Mouse (Mus musculus): ENCODE results near the gene Kctd11. TPM values are rescaled to one million over a fixed set of nuclear protein-coding genes. Genes with fewer than 3 reads are reported as not detected.

Gene Kctd11
- total and polyA plus RNA-seq, 3 experiments: 2.3 to 2.9 (median 2.6) TPM

DNA sequence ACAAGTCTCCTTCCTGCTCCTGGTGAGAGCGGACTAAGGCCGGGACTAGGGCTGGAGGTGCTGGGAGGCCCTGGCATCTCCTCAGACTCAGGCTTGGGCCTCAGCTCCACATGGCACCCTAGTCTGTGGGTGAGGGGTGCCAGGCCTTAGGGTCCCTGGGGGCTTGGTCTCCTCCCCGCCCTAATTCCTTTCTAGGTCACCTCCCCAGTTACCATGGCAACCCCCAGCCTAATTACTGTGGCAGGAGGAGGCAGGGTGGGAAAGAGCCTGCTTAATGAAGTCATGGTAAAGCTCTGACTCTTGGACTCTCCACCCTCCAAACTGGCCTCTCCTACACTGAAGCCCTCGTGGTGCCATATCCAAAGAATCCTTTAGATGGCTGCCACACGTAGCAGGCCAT lies 52.4 kb downstream of the Kctd11 start:
- Histone ChIP-seq H3K4me3 (no peak overlapping the region), H3K27ac (no peak overlapping the region), H3K4me1 (ENCODE audit: control insufficient read depth, insufficient read depth, low read length) (no peaks in the 10 kb centered on the region), H3K36me3 (ENCODE audit: control insufficient read depth, insufficient read depth, low read length) (no peaks in the 10 kb centered on the region), H3K9ac (ENCODE audit: low read depth, low read length) (no peak overlapping the region), H3K27me3 (ENCODE audit: control insufficient read depth, insufficient read depth, low read length) (no peaks in the 10 kb centered on the region; the same call in 1 of the 2 replicates), H3K79me2 (replicated peaks; ENCODE audit: control insufficient read depth, insufficient read depth, low read length) (no peaks in the 10 kb centered on the region)
- DNase-seq: no peak
- no peak for TF ChIP-seq CTCF (IDR thresholded peaks at IDR 0.05)
- TF ChIP-seq EP300 (IDR thresholded peaks at IDR 0.05; ENCODE audit: insufficient read depth, low read depth, low read length): no peak
- TF ChIP-seq POLR2A (IDR thresholded peaks at IDR 0.05; ENCODE audit: insufficient read depth, low read depth, low read length): no peak
- intact Hi-C loops (cut with DNase I): no loop called here
- WGBS: 91% methylated on average over 5 of the region's 5 CpGs

Small RNA genes within 50 kb of the gene (microRNA-seq; reads per million reads assigned to microRNA genes)
- gene Mir6924: 0 to 0.56 reads per million in 2 experiments

Other genes starting within 250 kb of the Kctd11 start
Only the 30 nearest of the 41 such genes appear.
- 10 to 100 TPM; 25.3 to 30.4 TPM for gene Polr2a, start 122.8 kb downstream of the Kctd11 start, total RNA-seq (2021)
- 15.6 and 20.2 TPM in 2 replicates for gene Polr2a, start 122.8 kb downstream of the Kctd11 start, polyA plus RNA-seq (2012; rRNA removed)
- gene Slc35g3, start 119.4 kb downstream of the Kctd11 start, total RNA-seq (2021): not detected
- gene Slc35g3, start 119.4 kb downstream of the Kctd11 start, polyA plus RNA-seq (2012; rRNA removed): 0.35 TPM in 1 of 2 replicates, not detected in the other
- 10 to 100 TPM; 42.9 to 47.9 TPM for gene Zbtb4, start 115.5 kb downstream of the Kctd11 start, total RNA-seq (2021)
- 19.8 and 25.4 TPM in 2 replicates for gene Zbtb4, start 115.5 kb downstream of the Kctd11 start, polyA plus RNA-seq (2012; rRNA removed)
- 1 to 10 TPM; 4.1 TPM for gene Chrnb1, start 85.5 kb downstream of the Kctd11 start, total RNA-seq (2021)
- 10.3 and 16.4 TPM in 2 replicates for gene Chrnb1, start 85.5 kb downstream of the Kctd11 start, polyA plus RNA-seq (2012; rRNA removed)
- gene Fgf11, start 79.5 kb downstream of the Kctd11 start, total RNA-seq (2021): 1 to 10 TPM; 1.9 to 2.5 TPM
- 3.3 and 4.3 TPM in 2 replicates for gene Fgf11, start 79.5 kb downstream of the Kctd11 start, polyA plus RNA-seq (2012; rRNA removed)
- under 1 TPM; 0.25 to 0.29 TPM for gene Tmem102, start 75.8 kb downstream of the Kctd11 start, total RNA-seq (2021)
- gene Tmem102, start 75.8 kb downstream of the Kctd11 start, polyA plus RNA-seq (2012; rRNA removed): 0.44 and 0.47 TPM in 2 replicates
- not detected for gene Gm39566, start 66.1 kb downstream of the Kctd11 start, total RNA-seq (2021)
- 0.02 and 0.09 TPM in 2 replicates for gene Gm39566, start 66.1 kb downstream of the Kctd11 start, polyA plus RNA-seq (2012; rRNA removed)
- gene Spem2, start 62.9 kb downstream of the Kctd11 start, total RNA-seq (2021): not detected
- gene Spem2, start 62.9 kb downstream of the Kctd11 start, polyA plus RNA-seq (2012; rRNA removed): 0.15 and 0.20 TPM in 2 replicates
- not detected for gene Spem1, start 59.2 kb downstream of the Kctd11 start, total RNA-seq (2021)
- 0.23 and 0.32 TPM in 2 replicates for gene Spem1, start 59.2 kb downstream of the Kctd11 start, polyA plus RNA-seq (2012; rRNA removed)
- 1 to 10 TPM; 3.4 to 5.0 TPM for gene Nlgn2, start 43.6 kb downstream of the Kctd11 start, total RNA-seq (2021)
- 6.0 and 6.7 TPM in 2 replicates for gene Nlgn2, start 43.6 kb downstream of the Kctd11 start, polyA plus RNA-seq (2012; rRNA removed)
- 100 to 1,000 TPM; 214 to 254 TPM for gene Tmem256, start 42.9 kb downstream of the Kctd11 start, total RNA-seq (2021)
- 308 and 350 TPM in 2 replicates for gene Tmem256, start 42.9 kb downstream of the Kctd11 start, polyA plus RNA-seq (2012; rRNA removed)
- gene Plscr3, start 35.0 kb downstream of the Kctd11 start, total RNA-seq (2021): 10 to 100 TPM; 21.2 to 22.4 TPM
- 45.3 and 48.3 TPM in 2 replicates for gene Plscr3, start 35.0 kb downstream of the Kctd11 start, polyA plus RNA-seq (2012; rRNA removed)
- not detected for gene Tnk1, start 22.7 kb downstream of the Kctd11 start, total RNA-seq (2021)
- gene Tnk1, start 22.7 kb downstream of the Kctd11 start, polyA plus RNA-seq (2012; rRNA removed): 0.20 and 0.68 TPM in 2 replicates
- not detected for gene Tmem95, start 3.4 kb downstream of the Kctd11 start, total RNA-seq (2021)
- gene Tmem95, start 3.4 kb downstream of the Kctd11 start, polyA plus RNA-seq (2012; rRNA removed): not detected in 2 replicates
- gene Acap1, start 14.1 kb upstream of the Kctd11 start, total RNA-seq (2021): 1 to 10 TPM in 1 of 2 experiments, under 1 TPM in 1; 0.65 to 1.1 TPM
- 1.7 and 3.3 TPM in 2 replicates for gene Acap1, start 14.1 kb upstream of the Kctd11 start, polyA plus RNA-seq (2012; rRNA removed)
- under 1 TPM; 0.23 to 0.34 TPM for gene 2810408A11Rik, start 19.6 kb upstream of the Kctd11 start, total RNA-seq (2021)
- gene 2810408A11Rik, start 19.6 kb upstream of the Kctd11 start, polyA plus RNA-seq (2012; rRNA removed): 0.15 and 0.41 TPM in 2 replicates
- gene Neurl4, start 19.7 kb upstream of the Kctd11 start, total RNA-seq (2021): 10 to 100 TPM; 42.6 to 47.1 TPM
- 31.5 and 54.1 TPM in 2 replicates for gene Neurl4, start 19.7 kb upstream of the Kctd11 start, polyA plus RNA-seq (2012; rRNA removed)
- gene Gps2, start 32.5 kb upstream of the Kctd11 start, total RNA-seq (2021): 10 to 100 TPM; 27.2 to 28.4 TPM
- gene Gps2, start 32.5 kb upstream of the Kctd11 start, polyA plus RNA-seq (2012; rRNA removed): 53.9 and 63.9 TPM in 2 replicates
- gene Eif5a, start 40.6 kb upstream of the Kctd11 start, total RNA-seq (2021): 100 to 1,000 TPM; 397 to 444 TPM
- 360 and 540 TPM in 2 replicates for gene Eif5a, start 40.6 kb upstream of the Kctd11 start, polyA plus RNA-seq (2012; rRNA removed)
- 10 to 100 TPM; 16.7 to 22.6 TPM for gene Ybx2, start 54.4 kb upstream of the Kctd11 start, total RNA-seq (2021)
- 64.2 and 66.2 TPM in 2 replicates for gene Ybx2, start 54.4 kb upstream of the Kctd11 start, polyA plus RNA-seq (2012; rRNA removed)
- gene Slc2a4, start 66.8 kb upstream of the Kctd11 start, total RNA-seq (2021): 100 to 1,000 TPM; 363 to 456 TPM
- 516 and 737 TPM in 2 replicates for gene Slc2a4, start 66.8 kb upstream of the Kctd11 start, polyA plus RNA-seq (2012; rRNA removed)
- gene Cldn7, start 83.4 kb upstream of the Kctd11 start, total RNA-seq (2021): not detected
- gene Cldn7, start 83.4 kb upstream of the Kctd11 start, polyA plus RNA-seq (2012; rRNA removed): 0.50 and 3.5 TPM in 2 replicates
- gene Ctdnep1, start 99.8 kb upstream of the Kctd11 start, total RNA-seq (2021): 100 to 1,000 TPM; 143 to 144 TPM
- 138 and 190 TPM in 2 replicates for gene Ctdnep1, start 99.8 kb upstream of the Kctd11 start, polyA plus RNA-seq (2012; rRNA removed)
- gene Elp5, start 101.1 kb upstream of the Kctd11 start, total RNA-seq (2021): 10 to 100 TPM; 39.0 to 42.2 TPM
- gene Elp5, start 101.1 kb upstream of the Kctd11 start, polyA plus RNA-seq (2012; rRNA removed): 61.6 and 78.5 TPM in 2 replicates
- 100 to 1,000 TPM; 284 to 340 TPM for gene Gabarap, start 109.7 kb upstream of the Kctd11 start, total RNA-seq (2021)
- 469 and 750 TPM in 2 replicates for gene Gabarap, start 109.7 kb upstream of the Kctd11 start, polyA plus RNA-seq (2012; rRNA removed)
- 10 to 100 TPM; 18.1 to 22.8 TPM for gene Phf23, start 114.4 kb upstream of the Kctd11 start, total RNA-seq (2021)
- 11.5 and 17.6 TPM in 2 replicates for gene Phf23, start 114.4 kb upstream of the Kctd11 start, polyA plus RNA-seq (2012; rRNA removed)
- gene Dvl2, start 119.2 kb upstream of the Kctd11 start, total RNA-seq (2021): 1 to 10 TPM; 4.1 to 4.9 TPM
- 6.1 and 7.4 TPM in 2 replicates for gene Dvl2, start 119.2 kb upstream of the Kctd11 start, polyA plus RNA-seq (2012; rRNA removed)
- 1,000 to 10,000 TPM; 1,139 to 1,355 TPM for gene Acadvl, start 134.0 kb upstream of the Kctd11 start, total RNA-seq (2021)
- 701 and 889 TPM in 2 replicates for gene Acadvl, start 134.0 kb upstream of the Kctd11 start, polyA plus RNA-seq (2012; rRNA removed)
- gene Dlg4, start 135.5 kb upstream of the Kctd11 start, total RNA-seq (2021): 1 to 10 TPM; 5.2 to 5.7 TPM
- 6.9 and 9.8 TPM in 2 replicates for gene Dlg4, start 135.5 kb upstream of the Kctd11 start, polyA plus RNA-seq (2012; rRNA removed)
- not detected for gene Asgr1, start 172.7 kb upstream of the Kctd11 start, total RNA-seq (2021)
- gene Asgr1, start 172.7 kb upstream of the Kctd11 start, polyA plus RNA-seq (2012; rRNA removed): 0.50 TPM in 1 of 2 replicates, not detected in the other